Mouse (Mus musculus) neural tube, embryonic 12.5 days (tissue): ENCODE results near the gene Immp2l. TPM values are rescaled to one million over a fixed set of nuclear protein-coding genes. Genes with fewer than 3 reads are reported as not detected.
"Not testable (repeated sequence)": the region's sequence is repeated elsewhere in the genome, so short reads cannot be mapped to it uniquely, and the experiment has no call there.

Source experiments
- ATAC-seq: fragments of 200-750 bp; cut with Nextera tagmentation; 2 replicates; pipeline ENCODE4 v1.8.0; 2017; ENCODE audit warnings: low read depth, mild to moderate bottlenecking, moderate TSS enrichment, moderate library complexity; ENCODE audit not compliant: low FRiP score
- H3K27ac ChIP-seq: fragments of 300-500 bp; sonication (generic); 2 replicates; pipeline ENCODE4 v1.5.1; 2016
- H3K27me3 ChIP-seq: fragments of 300-500 bp; sonication (generic); replicated peaks from 2 replicates; pipeline ENCODE4 v1.6.1; 2016; ENCODE audit warnings: mild to moderate bottlenecking
- H3K36me3 ChIP-seq: fragments of 300-500 bp; sonication (generic); 2 replicates; pipeline ENCODE4 v1.6.1; 2016; ENCODE audit warnings: mild to moderate bottlenecking
- H3K4me1 ChIP-seq: fragments of 300-500 bp; sonication (generic); 2 replicates; pipeline ENCODE4 v1.6.1; 2016
- H3K4me2 ChIP-seq: fragments of 300-500 bp; sonication (generic); replicated peaks from 2 replicates; pipeline ENCODE4 v1.6.1; 2016; ENCODE audit warnings: mild to moderate bottlenecking
- H3K4me3 ChIP-seq: fragments of 300-500 bp; sonication (generic); 2 replicates; pipeline ENCODE4 v1.5.1; 2016
- H3K9ac ChIP-seq: fragments of 300-500 bp; sonication (generic); 2 replicates; pipeline ENCODE4 v1.6.1; 2016; ENCODE audit warnings: mild to moderate bottlenecking
- H3K9me3 ChIP-seq: fragments of 300-500 bp; sonication (generic); 2 replicates; pipeline ENCODE4 v1.6.1; 2016; ENCODE audit warnings: mild to moderate bottlenecking
- WGBS: fragments of 180-500 bp; shearing (Covaris S2); methylation state at CpG from one replicate; pipeline ENCODE4 v1.1.7; 2016; 5-methylcytosine and 5-hydroxymethylcytosine counted together
- polyA plus RNA-seq: library from polyadenylated mRNA; unstranded; fragments of >200 nt; fragmentation: Nextera tagmentation; extraction: Ambion mirVana; gene quantifications from 2 replicates; pipeline ENCODE4 v1.2.1, GENCODE M21; 2016

The Immp2l gene
- polyA plus RNA-seq, 1 experiment from 2014 or later = 7.6 TPM

DNA sequence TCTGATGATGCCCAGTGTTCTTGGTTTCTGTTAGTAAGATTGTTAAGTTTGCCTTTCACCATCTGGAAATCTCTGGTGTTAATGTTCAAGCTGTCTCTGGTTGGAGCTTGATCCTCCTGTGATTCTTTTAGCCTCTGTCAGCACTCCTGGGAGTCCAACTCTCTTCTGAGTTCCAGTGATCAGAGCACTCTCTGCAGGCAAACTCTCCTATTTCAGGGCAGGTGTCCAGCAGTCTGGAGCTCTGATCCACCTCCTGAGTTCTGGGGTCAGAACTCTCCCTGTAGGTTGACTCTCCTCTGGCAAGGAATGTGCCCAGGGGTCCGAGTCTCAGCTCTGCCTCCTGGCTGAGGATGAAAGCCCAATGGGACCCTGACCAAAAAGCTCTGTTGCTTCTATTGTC lies 769.8 kb downstream of the Immp2l start:
- H3K27ac ChIP-seq, H3K4me1 ChIP-seq, H3K27me3 ChIP-seq, H3K9me3 ChIP-seq, H3K36me3 ChIP-seq, H3K4me3 ChIP-seq, H3K4me2 ChIP-seq, H3K9ac ChIP-seq, ATAC-seq: not testable (repeated sequence)
- 91% methylated on average over 1 of the region's 1 CpGs for WGBS

- no peak overlapping the region for H3K9ac ChIP-seq
- H3K27me3 ChIP-seq = no peaks in the 10 kb centered on the region
- H3K9me3 ChIP-seq = no peaks in the 10 kb centered on the region
- ATAC-seq = no peak
- H3K4me1 ChIP-seq = no peaks in the 10 kb centered on the region; the same call in 1 of the 2 replicates
- no peaks in the 10 kb centered on the region for H3K36me3 ChIP-seq
- H3K4me3 ChIP-seq = no peak overlapping the region
- no peak overlapping the region for H3K4me2 ChIP-seq
- 89% methylated on average over 6 of the region's 6 CpGs for WGBS
- H3K27ac ChIP-seq = no peak overlapping the region
These were observed 805.6 kb downstream of the Immp2l start for GRCm38 (mm10) chr12:41829517-41829916.

DNA sequence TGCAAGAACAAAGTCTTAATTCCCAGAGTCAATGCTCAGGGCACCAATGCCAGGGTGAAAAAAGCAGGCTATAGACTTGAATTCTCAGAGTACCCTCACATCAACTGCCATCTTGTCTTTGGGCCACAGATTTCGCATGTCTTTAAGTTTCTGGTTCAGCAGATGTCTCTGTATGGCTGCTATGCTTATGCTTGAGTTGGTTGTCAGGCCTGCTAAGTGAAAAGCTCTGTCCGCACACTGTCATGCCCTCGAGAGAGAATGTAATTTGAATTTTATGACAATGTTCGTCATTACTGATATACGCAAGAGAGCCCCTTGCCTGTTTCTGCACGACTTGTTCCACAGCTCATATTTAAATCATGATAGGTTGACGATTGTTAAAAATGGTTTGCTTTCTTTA lies 807.8 kb downstream of the Immp2l start:
- no peak overlapping the region for H3K4me3 ChIP-seq
- ATAC-seq = no peak

DNA sequence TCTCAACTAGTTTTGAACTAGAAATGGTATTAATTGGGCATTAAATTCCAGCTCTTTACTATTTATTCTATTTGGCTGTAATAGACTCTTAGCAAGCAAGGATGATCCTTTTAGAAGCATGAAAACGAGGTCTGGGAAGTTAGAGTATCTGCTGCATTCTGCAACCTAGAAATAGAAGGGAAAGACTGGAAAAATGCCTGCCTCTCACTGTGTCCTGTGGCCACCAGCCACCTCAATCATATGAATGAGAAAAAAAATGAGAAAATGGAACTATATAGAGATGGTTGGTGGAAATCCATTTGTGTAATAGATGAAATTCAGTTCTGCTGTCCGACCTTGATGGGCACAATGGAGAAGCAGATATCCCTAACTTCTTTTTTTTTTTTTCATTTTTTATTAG lies 810.8 kb downstream of the Immp2l start:
- Histone ChIP-seq H3K36me3 (no peaks in the 10 kb centered on the region), H3K4me1 (no peaks in the 10 kb centered on the region; the same call in 1 of the 2 replicates), H3K9ac (no peak overlapping the region), H3K9me3 (no peaks in the 10 kb centered on the region), H3K27me3 (no peaks in the 10 kb centered on the region), H3K27ac (no peak overlapping the region), H3K4me3 (no peak overlapping the region), H3K4me2 (no peak overlapping the region)
- WGBS = 91% methylated on average over 2 of the region's 2 CpGs
- ATAC-seq = no peak

More for the DNA sequence above, 807.8 kb downstream of the Immp2l start:
- 71% methylated on average over 7 of the region's 7 CpGs for WGBS
- Histone ChIP-seq H3K27me3 (no peaks in the 10 kb centered on the region), H3K9me3 (no peaks in the 10 kb centered on the region), H3K4me1 (no peaks in the 10 kb centered on the region; the same call in 1 of the 2 replicates), H3K36me3 (no peaks in the 10 kb centered on the region), H3K27ac (no peak overlapping the region), H3K9ac (no peak overlapping the region), H3K4me2 (no peak overlapping the region)

GRCm38 (mm10) chr12:41838334-41838847 lies 814.5 kb downstream of the Immp2l start:
- Histone ChIP-seq H3K27me3 (no peaks in the 10 kb centered on the region), H3K4me3 (no peak overlapping the region), H3K4me2 (no peak overlapping the region), H3K27ac (no peak overlapping the region), H3K4me1 (no peaks in the 10 kb centered on the region), H3K36me3 (no peaks in the 10 kb centered on the region), H3K9me3 (no peaks in the 10 kb centered on the region), H3K9ac (no peak overlapping the region)
- 79% methylated on average over 6 of the region's 6 CpGs for WGBS
- ATAC-seq = no peak

- no peak overlapping the region for H3K4me2 ChIP-seq
- ATAC-seq = no peak
These were observed 815.4 kb downstream of the Immp2l start for GRCm38 (mm10) chr12:41839241-41839640.

GRCm38 (mm10) chr12:41842694-41843329 lies 818.9 kb downstream of the Immp2l start:
- Histone ChIP-seq H3K9ac (no peak overlapping the region), H3K9me3 (no peaks in the 10 kb centered on the region), H3K4me3 (no peak overlapping the region), H3K36me3 (no peaks in the 10 kb centered on the region), H3K4me2 (no peak overlapping the region), H3K4me1 (no peaks in the 10 kb centered on the region), H3K27ac (no peak overlapping the region), H3K27me3 (no peaks in the 10 kb centered on the region)
- peak; percentile 50; the same call in 1 of the 2 replicates for ATAC-seq
- WGBS = 60% methylated on average over 6 of the region's 6 CpGs

More at GRCm38 (mm10) chr12:41839241-41839640, 815.4 kb downstream of the Immp2l start:
- 95% methylated on average over 2 of the region's 2 CpGs for WGBS
- H3K9ac ChIP-seq = no peak overlapping the region
- no peaks in the 10 kb centered on the region for H3K4me1 ChIP-seq
- H3K4me3 ChIP-seq = no peak overlapping the region
- H3K9me3 ChIP-seq = no peaks in the 10 kb centered on the region
- no peaks in the 10 kb centered on the region for H3K36me3 ChIP-seq
- no peaks in the 10 kb centered on the region for H3K27me3 ChIP-seq
- no peak overlapping the region for H3K27ac ChIP-seq

DNA sequence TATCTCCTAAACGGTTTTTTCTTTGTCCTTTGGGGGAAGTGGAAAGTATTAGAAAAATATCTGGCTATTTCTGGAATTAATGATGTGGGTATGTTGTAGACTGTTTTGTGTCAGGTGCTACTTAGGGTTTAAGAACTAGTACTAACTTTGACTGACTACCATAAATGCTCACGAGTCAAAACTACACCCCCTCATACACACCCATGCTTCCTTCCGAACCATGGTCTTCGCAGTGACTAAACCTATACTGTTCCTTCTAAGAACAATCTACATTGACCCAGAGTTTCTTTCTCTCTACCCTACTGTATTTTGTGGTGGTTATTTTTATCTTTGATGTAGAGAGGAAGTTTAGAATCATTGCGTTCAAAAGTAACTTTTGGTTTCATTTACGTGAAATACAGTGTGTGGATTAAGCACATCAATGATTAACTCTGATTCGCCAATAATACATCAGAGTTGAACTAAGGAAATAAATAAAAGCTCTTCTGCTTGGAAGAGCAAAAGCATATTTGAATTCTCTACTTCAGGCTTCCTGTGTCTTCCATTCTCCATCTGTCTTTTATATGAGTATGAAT lies 828.1 kb downstream of the Immp2l start:
- ATAC-seq = no peak
- Histone ChIP-seq H3K4me1 (no peaks in the 10 kb centered on the region), H3K9me3 (no peaks in the 10 kb centered on the region), H3K27me3 (no peaks in the 10 kb centered on the region), H3K4me3 (no peak overlapping the region), H3K9ac (no peak overlapping the region), H3K36me3 (no peaks in the 10 kb centered on the region), H3K27ac (no peak overlapping the region), H3K4me2 (no peak overlapping the region)
- WGBS = 91% methylated on average over 7 of the region's 7 CpGs

GRCm38 (mm10) chr12:41859652-41860051 lies 835.8 kb downstream of the Immp2l start:
- 40% methylated on average over 5 of the region's 5 CpGs for WGBS
- H3K4me2 ChIP-seq, H3K9ac ChIP-seq, H3K36me3 ChIP-seq, H3K9me3 ChIP-seq, ATAC-seq, H3K27me3 ChIP-seq, H3K4me1 ChIP-seq, H3K4me3 ChIP-seq, H3K27ac ChIP-seq: not testable (repeated sequence)

DNA sequence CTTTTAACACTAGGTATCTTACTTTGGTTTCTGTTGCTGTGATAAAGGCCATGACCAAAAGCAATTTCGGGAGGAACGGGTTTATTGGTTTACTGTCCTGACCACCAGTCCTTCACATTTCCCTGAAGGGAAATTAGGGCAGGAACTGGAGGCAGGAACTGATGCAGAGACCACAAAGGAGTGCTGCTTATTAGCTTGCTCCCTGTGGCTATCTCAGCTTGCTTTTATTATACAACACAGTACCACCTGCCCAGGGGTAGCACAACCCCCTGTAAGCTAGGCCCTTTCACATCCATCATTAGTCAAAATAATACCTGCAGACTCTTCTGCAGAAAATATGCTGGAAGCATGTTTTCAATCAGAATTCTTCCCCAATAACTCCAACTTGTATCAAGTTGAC lies 844.4 kb downstream of the Immp2l start:
- no peaks in the 10 kb centered on the region for H3K27me3 ChIP-seq
- 75% methylated on average over 2 of the region's 2 CpGs for WGBS
- ATAC-seq = no peak
- H3K4me3 ChIP-seq = no peak overlapping the region
- H3K4me2 ChIP-seq = no peak overlapping the region
- H3K4me1 ChIP-seq = no peaks in the 10 kb centered on the region
- H3K27ac ChIP-seq = no peak overlapping the region
- no peaks in the 10 kb centered on the region for H3K36me3 ChIP-seq
- no peak overlapping the region for H3K9ac ChIP-seq
- H3K9me3 ChIP-seq = peaks cover 6% of the 10 kb centered on the region

- H3K9ac ChIP-seq = no peak overlapping the region
- ATAC-seq = no peak
- H3K9me3 ChIP-seq = no peaks in the 10 kb centered on the region
- no peak overlapping the region for H3K4me2 ChIP-seq
- no peaks in the 10 kb centered on the region for H3K27me3 ChIP-seq
- no peak overlapping the region for H3K27ac ChIP-seq
- no peak overlapping the region for H3K4me3 ChIP-seq
- H3K4me1 ChIP-seq = no peaks in the 10 kb centered on the region
- H3K36me3 ChIP-seq = no peaks in the 10 kb centered on the region
- WGBS = 85% methylated on average over 2 of the region's 2 CpGs
These were observed 850.1 kb downstream of the Immp2l start for GRCm38 (mm10) chr12:41874015-41874414.

- Histone ChIP-seq H3K4me1 (no peaks in the 10 kb centered on the region), H3K27ac (no peak overlapping the region), H3K9ac (no peak overlapping the region), H3K36me3 (no peaks in the 10 kb centered on the region), H3K27me3 (no peaks in the 10 kb centered on the region), H3K4me2 (no peak overlapping the region), H3K4me3 (no peak overlapping the region), H3K9me3 (no peaks in the 10 kb centered on the region)
- 76% methylated on average over 5 of the region's 5 CpGs for WGBS
- no peak for ATAC-seq
These were observed 853.5 kb downstream of the Immp2l start for GRCm38 (mm10) chr12:41877292-41877959.
